Mouse (Mus musculus) myocyte (in vitro differentiated cells): ENCODE measurements at regions not wholly inside any gene's neighbourhood (a gene's known extent, or its start where the extent isn't known, plus 50 kb on each side); places are given as distances from the start of the nearest gene placed in this dataset.

Source experiments
- CEBPB ChIP-seq: IDR thresholded peaks from 2 replicates; pipeline ENCODE4 v1.6.1; 2011; ENCODE audit warnings: mild to moderate bottlenecking, moderate library complexity; ENCODE audit not compliant: poor library complexity, insufficient read depth, severe bottlenecking
- E2F4 ChIP-seq: IDR thresholded peaks from one replicate; pipeline ENCODE4 v1.6.1; 2011; ENCODE audit warnings: mild to moderate bottlenecking, control low read depth, moderate library complexity; ENCODE audit not compliant: insufficient read depth
- MAX ChIP-seq: IDR thresholded peaks from one replicate; pipeline ENCODE4 v1.6.1; 2011; ENCODE audit warnings: low read depth, mild to moderate bottlenecking, control low read depth
- MYOG ChIP-seq, 3 experiments: IDR thresholded peaks; one replicate each; pipeline ENCODE4 v1.6.1; 2011; ENCODE audit warnings: control low read depth in 2 of 3, low read depth in 2 of 3, mild to moderate bottlenecking in 2 of 3; ENCODE audit not compliant: insufficient read length in 2 of 3, control insufficient read depth in 1 of 3, insufficient read depth in 1 of 3
- POLR2A ChIP-seq: IDR thresholded peaks from one replicate; pipeline ENCODE4 v1.6.1; 2011; ENCODE audit warnings: low read depth, mild to moderate bottlenecking, control low read depth, moderate library complexity; ENCODE audit not compliant: insufficient read length
- POLR2AphosphoS2 ChIP-seq: IDR thresholded peaks from one replicate; pipeline ENCODE4 v1.6.1; 2011; ENCODE audit warnings: low read depth, control low read depth; ENCODE audit not compliant: insufficient read length
- REST ChIP-seq: IDR thresholded peaks from one replicate; pipeline ENCODE4 v1.6.1; 2011; ENCODE audit warnings: mild to moderate bottlenecking, control low read depth, moderate library complexity; ENCODE audit not compliant: insufficient read depth, insufficient read length
- SRF ChIP-seq: IDR thresholded peaks from one replicate; pipeline ENCODE4 v1.6.1; 2011; ENCODE audit warnings: low read depth; ENCODE audit not compliant: control insufficient read depth, insufficient read length
- TCF12 ChIP-seq: IDR thresholded peaks from one replicate; pipeline ENCODE4 v1.6.1; 2011; ENCODE audit warnings: mild to moderate bottlenecking, control low read depth; ENCODE audit not compliant: poor library complexity, insufficient read depth, severe bottlenecking
- TCF3 ChIP-seq: IDR thresholded peaks from one replicate; pipeline ENCODE4 v1.6.1; 2011; ENCODE audit warnings: low read depth, control low read depth; ENCODE audit not compliant: insufficient read length
- USF1 ChIP-seq: IDR thresholded peaks from one replicate; pipeline ENCODE4 v1.6.1; 2011; ENCODE audit warnings: low read depth, mild to moderate bottlenecking, control low read depth, moderate library complexity

GRCm38 (mm10) chr8:86971736-86972135, 86.7 kb upstream of the N4bp1 start:
- no peak for TF ChIP-seq POLR2A
- TF ChIP-seq E2F4: no peak
- no peak for TF ChIP-seq USF1
- no peak for TF ChIP-seq TCF12
- TF ChIP-seq SRF: no peak
- no peak for TF ChIP-seq MAX
- TF ChIP-seq CEBPB: no peak
- no peak for TF ChIP-seq MYOG (IDR thresholded peaks at IDR 0.05; ENCODE audit: control insufficient read depth in 1 of 3, insufficient read depth in 1 of 3, insufficient read length in 2 of 3, low read depth in 2 of 3)
- no peak for TF ChIP-seq POLR2AphosphoS2
- no peak for TF ChIP-seq REST
- no peak for TF ChIP-seq TCF3
